Mouse (Mus musculus) midbrain, embryonic 11.5 days (tissue): ENCODE data around the gene Carns1. TPM values are rescaled to one million over a fixed set of nuclear protein-coding genes. Genes with fewer than 3 reads are reported as not detected.

Source experiments
- ATAC-seq: fragments of 200-750 bp; cut with Nextera tagmentation; 2 replicates; pipeline ENCODE4 v1.8.0; 2017; ENCODE audit warnings: moderate TSS enrichment, moderate library complexity; ENCODE audit not compliant: low FRiP score
- DNase-seq: peaks from one replicate; pipeline ENCODE4 v3.0.0; 2015; ENCODE audit warnings: low spot score; ENCODE audit errors: missing footprints
- H3K27ac ChIP-seq: fragments of 300-500 bp; sonication (generic); 2 replicates; pipeline ENCODE4 v1.5.1; 2014; ENCODE audit warnings: low read depth, low read length
- H3K27me3 ChIP-seq: fragments of 300-500 bp; sonication (generic); 2 replicates; pipeline ENCODE4 v1.6.1; 2014; ENCODE audit warnings: mild to moderate bottlenecking, low read length, moderate library complexity, mixed read lengths; ENCODE audit not compliant: control insufficient read depth, insufficient read depth
- H3K36me3 ChIP-seq: fragments of 300-500 bp; sonication (generic); 2 replicates; pipeline ENCODE4 v1.6.1; 2014; ENCODE audit warnings: mild to moderate bottlenecking, low read length, moderate library complexity, mixed read lengths; ENCODE audit not compliant: control insufficient read depth, insufficient read depth
- H3K4me1 ChIP-seq: fragments of 300-500 bp; sonication (generic); 2 replicates; pipeline ENCODE4 v1.6.1; 2014; ENCODE audit warnings: low read length; ENCODE audit not compliant: control insufficient read depth, insufficient read depth
- H3K4me2 ChIP-seq: fragments of 300-500 bp; sonication (generic); 2 replicates; pipeline ENCODE4 v1.6.1; 2014; ENCODE audit warnings: mild to moderate bottlenecking, moderate library complexity
- H3K4me3 ChIP-seq: fragments of 300-500 bp; sonication (generic); 2 replicates; pipeline ENCODE4 v1.5.1; 2014; ENCODE audit warnings: low read depth, low read length
- H3K9ac ChIP-seq: fragments of 300-500 bp; sonication (generic); 2 replicates; pipeline ENCODE4 v1.6.1; 2014; ENCODE audit warnings: low read length
- H3K9me3 ChIP-seq: fragments of 300-500 bp; sonication (generic); 2 replicates; pipeline ENCODE4 v1.6.1; 2016; ENCODE audit warnings: low read length; ENCODE audit not compliant: control insufficient read depth
- WGBS: fragments of 180-500 bp; shearing (Covaris S2); extraction: QIAGEN DNeasy Blood & Tissue Kit; methylation state at CpG from one replicate; pipeline ENCODE4 v1.1.7; 2014; 5-methylcytosine and 5-hydroxymethylcytosine counted together
- polyA plus RNA-seq: library from polyadenylated mRNA; unstranded; fragments of >200 nt; fragmentation: Nextera tagmentation; extraction: Ambion mirVana; gene quantifications from 2 replicates; pipeline ENCODE4 v1.2.1, GENCODE M21; 2014

Gene Carns1
- polyA plus RNA-seq, result 2.5 and 2.9 TPM in 2 replicates

GRCm38 (mm10) chr19:4175368-4175947, at the start of gene Carns1:
Gene Carns1 (minus strand): TSS chr19:4175479.
- peak; percentile 75; the same call in 1 of the 2 replicates for ATAC-seq
- WGBS, result 1% methylated on average over 11 of the region's 11 CpGs
- Histone ChIP-seq H3K27me3 (no peaks in the 10 kb centered on the region), H3K36me3 (no peaks in the 10 kb centered on the region), H3K4me1 (peaks cover 8% of the 10 kb centered on the region), H3K4me3 (0 out of 2 replicates have a peak within 1 kb of the TSS, but pooled peaks have one; percentile 9), H3K9me3 (no peaks in the 10 kb centered on the region), H3K27ac (no peak within 1 kb of the TSS), H3K9ac (peak within 1 kb of the TSS; percentile 48), H3K4me2 (peak within 1 kb of the TSS; percentile 37)
- peak; percentile 86 for DNase-seq

- Histone ChIP-seq H3K27me3 (no peaks in the 10 kb centered on the region; the same call in 1 of the 2 replicates), H3K27ac (no peak overlapping the region)
Observed at GRCm38 (mm10) chr19:4222165-4222564, 46.9 kb upstream of the Carns1 start.

GRCm38 (mm10) chr19:4220957-4221743, 45.9 kb upstream of the Carns1 start:
- no peak for DNase-seq
- Histone ChIP-seq H3K27ac (no peak overlapping the region), H3K9ac (no peak overlapping the region), H3K27me3 (peaks cover 10% of the 10 kb centered on the region), H3K9me3 (no peaks in the 10 kb centered on the region), H3K4me3 (no peak overlapping the region), H3K36me3 (no peaks in the 10 kb centered on the region), H3K4me2 (no peak overlapping the region), H3K4me1 (0 out of 2 replicates have a peak, but pooled peaks cover 1% of the 10 kb centered on the region)
- no peak for ATAC-seq
- 48% methylated on average over 14 of the region's 14 CpGs for WGBS

More at GRCm38 (mm10) chr19:4222165-4222564, 46.9 kb upstream of the Carns1 start:
- no peak overlapping the region for H3K4me3 ChIP-seq
- no peak overlapping the region for H3K4me2 ChIP-seq
- no peaks in the 10 kb centered on the region for H3K9me3 ChIP-seq
- DNase-seq (peak; percentile 37), ATAC-seq (no peak)
- no peaks in the 10 kb centered on the region for H3K4me1 ChIP-seq
- no peaks in the 10 kb centered on the region for H3K36me3 ChIP-seq
- H3K9ac ChIP-seq, result no peak overlapping the region
- WGBS, result 88% methylated on average over 11 of the region's 11 CpGs

- H3K27ac ChIP-seq, result no peak overlapping the region
- 49% methylated on average over 4 of the region's 4 CpGs for WGBS
- no peaks in the 10 kb centered on the region for H3K36me3 ChIP-seq
- no peak overlapping the region for H3K4me2 ChIP-seq
- no peak for DNase-seq
- no peak overlapping the region for H3K9ac ChIP-seq
- no peaks in the 10 kb centered on the region for H3K9me3 ChIP-seq
- 0 out of 2 replicates have a peak, but pooled peaks cover 2% of the 10 kb centered on the region for H3K4me1 ChIP-seq
- no peak for ATAC-seq
- peaks cover 16% of the 10 kb centered on the region for H3K27me3 ChIP-seq
- no peak overlapping the region for H3K4me3 ChIP-seq
Observed at GRCm38 (mm10) chr19:4220416-4220815, 45.1 kb upstream of the Carns1 start.

- H3K36me3 ChIP-seq, result no peaks in the 10 kb centered on the region
- DNase-seq (no peak), ATAC-seq (no peak)
- peaks cover 21% of the 10 kb centered on the region for H3K27me3 ChIP-seq
- peaks cover 4% of the 10 kb centered on the region for H3K4me1 ChIP-seq
- H3K27ac ChIP-seq, result no peak overlapping the region
- H3K9ac ChIP-seq, result no peak overlapping the region
- WGBS, result 80% methylated on average over 6 of the region's 6 CpGs
- H3K4me3 ChIP-seq, result no peak overlapping the region
- no peak overlapping the region for H3K4me2 ChIP-seq
- no peaks in the 10 kb centered on the region for H3K9me3 ChIP-seq
Observed at GRCm38 (mm10) chr19:4219943-4220342, 44.7 kb upstream of the Carns1 start.

GRCm38 (mm10) chr19:4218784-4219183, 43.5 kb upstream of the Carns1 start:
- no peaks in the 10 kb centered on the region for H3K36me3 ChIP-seq
- H3K4me2 ChIP-seq, result no peak overlapping the region
- H3K27ac ChIP-seq, result no peak overlapping the region
- H3K4me3 ChIP-seq, result no peak overlapping the region
- ATAC-seq (no peak), DNase-seq (no peak)
- H3K4me1 ChIP-seq, result peaks cover 16% of the 10 kb centered on the region
- peaks cover 32% of the 10 kb centered on the region for H3K27me3 ChIP-seq
- H3K9me3 ChIP-seq, result no peaks in the 10 kb centered on the region
- H3K9ac ChIP-seq, result no peak overlapping the region
- WGBS, result 81% methylated on average over 1 of the region's 1 CpGs

GRCm38 (mm10) chr19:4218293-4218692, 43.0 kb upstream of the Carns1 start:
- DNase-seq, result no peak
- ATAC-seq, result no peak
- 92% methylated on average over 11 of the region's 11 CpGs for WGBS
- Histone ChIP-seq H3K4me3 (no peak overlapping the region), H3K9ac (no peak overlapping the region), H3K4me1 (peaks cover 20% of the 10 kb centered on the region), H3K4me2 (no peak overlapping the region), H3K36me3 (no peaks in the 10 kb centered on the region), H3K27ac (no peak overlapping the region), H3K27me3 (peaks cover 37% of the 10 kb centered on the region), H3K9me3 (no peaks in the 10 kb centered on the region)

GRCm38 (mm10) chr19:4217855-4218254, 42.6 kb upstream of the Carns1 start:
- no peak overlapping the region for H3K4me3 ChIP-seq
- H3K4me2 ChIP-seq, result no peak overlapping the region
- no peaks in the 10 kb centered on the region for H3K9me3 ChIP-seq
- peak; percentile 57 for DNase-seq
- H3K4me1 ChIP-seq, result peaks cover 22% of the 10 kb centered on the region
- ATAC-seq, result no peak
- H3K27ac ChIP-seq, result no peak overlapping the region
- H3K36me3 ChIP-seq, result no peaks in the 10 kb centered on the region
- 49% methylated on average over 3 of the region's 3 CpGs for WGBS
- peaks cover 41% of the 10 kb centered on the region for H3K27me3 ChIP-seq
- H3K9ac ChIP-seq, result no peak overlapping the region

GRCm38 (mm10) chr19:4217140-4217539, 41.9 kb upstream of the Carns1 start:
- no peak overlapping the region for H3K9ac ChIP-seq
- no peaks in the 10 kb centered on the region for H3K36me3 ChIP-seq
- ATAC-seq (no peak), DNase-seq (no peak)
- no peak overlapping the region for H3K27ac ChIP-seq
- H3K9me3 ChIP-seq, result no peaks in the 10 kb centered on the region
- H3K27me3 ChIP-seq, result peaks cover 46% of the 10 kb centered on the region
- WGBS, result 7% methylated on average over 5 of the region's 5 CpGs
- H3K4me1 ChIP-seq, result peaks cover 25% of the 10 kb centered on the region
- H3K4me2 ChIP-seq, result no peak overlapping the region
- H3K4me3 ChIP-seq, result no peak overlapping the region
